Mouse (Mus musculus) G1E-ER4 (cell line): ENCODE data around the gene Zfp692. TPM values are rescaled to one million over a fixed set of nuclear protein-coding genes. Genes with fewer than 3 reads are reported as not detected.
A peak's percentile ranks its signal among the peaks of the same experiment; 100 is the strongest.

Experiments used
- GATA1 ChIP-seq: IDR thresholded peaks from one replicate; pipeline ENCODE4 v1.8.0; 2012; ENCODE audit warnings: low read length, inconsistent platforms
- polyA plus RNA-seq: library from polyadenylated mRNA; stranded (reverse); fragments of >175 nt; gene quantifications from 2 replicates; pipeline ENCODE4 v1.2.3, GENCODE M21; 2012

Zfp692 gene
- polyA plus RNA-seq, 1 experiment = 21.2 TPM

GRCm38 (mm10) chr11:58301837-58302754, 4.8 kb upstream of the Zfp692 start:
- TF ChIP-seq GATA1 = no peak

GRCm38 (mm10) chr11:58302774-58303445, 4.0 kb upstream of the Zfp692 start:
- TF ChIP-seq GATA1 = no peak

- no peak for TF ChIP-seq GATA1
Observed at GRCm38 (mm10) chr11:58303594-58303993, 3.3 kb upstream of the Zfp692 start.

- no peak for TF ChIP-seq GATA1
Observed at GRCm38 (mm10) chr11:58307411-58308080, 677 bp downstream of the Zfp692 start.

- TF ChIP-seq GATA1 = no peak
Observed at GRCm38 (mm10) chr11:58308661-58309060, 1.8 kb downstream of the Zfp692 start.

GRCm38 (mm10) chr11:58314069-58314468, 7.2 kb downstream of the Zfp692 start:
- no peak for TF ChIP-seq GATA1

GRCm38 (mm10) chr11:58315536-58316168, 8.8 kb downstream of the Zfp692 start:
- no peak for TF ChIP-seq GATA1

- TF ChIP-seq GATA1 = no peak
Observed at GRCm38 (mm10) chr11:58316344-58316743, 9.5 kb downstream of the Zfp692 start.

GRCm38 (mm10) chr11:58316768-58317390, 10.0 kb downstream of the Zfp692 start:
- TF ChIP-seq GATA1 = no peak

GRCm38 (mm10) chr11:58322824-58323569, 16.1 kb downstream of the Zfp692 start:
- TF ChIP-seq GATA1 = no peak

- no peak for TF ChIP-seq GATA1
Observed at GRCm38 (mm10) chr11:58323570-58324340, 16.9 kb downstream of the Zfp692 start.

- peak; percentile 16 for TF ChIP-seq GATA1
Observed at GRCm38 (mm10) chr11:58324614-58325229, 17.9 kb downstream of the Zfp692 start.

- no peak for TF ChIP-seq GATA1
Observed at GRCm38 (mm10) chr11:58326781-58327180, 19.9 kb downstream of the Zfp692 start.

GRCm38 (mm10) chr11:58329906-58330275, 23.0 kb downstream of the Zfp692 start:
- TF ChIP-seq GATA1 = no peak
